Mouse (Mus musculus) ES-E14 (cell line): ENCODE results near the gene Slitrk6.

Source experiments
- HCFC1 ChIP-seq: IDR thresholded peaks from 2 replicates; pipeline ENCODE4 v1.6.1; 2012; ENCODE audit warnings: low read length, inconsistent platforms, borderline replicate concordance; ENCODE audit not compliant: insufficient read depth
- MAFK ChIP-seq: IDR thresholded peaks from 2 replicates; pipeline ENCODE4 v1.6.1; 2014; ENCODE audit warnings: mild to moderate bottlenecking, low read depth, low read length, inconsistent platforms; ENCODE audit not compliant: insufficient read depth
- ZC3H11A ChIP-seq: IDR thresholded peaks from 2 replicates; pipeline ENCODE4 v1.6.1; 2012; ENCODE audit warnings: low read depth, mild to moderate bottlenecking, inconsistent platforms, low read length, borderline replicate concordance
- ZNF384 ChIP-seq: IDR thresholded peaks from 2 replicates; pipeline ENCODE4 v1.6.1; 2012; ENCODE audit warnings: low read depth, low read length, inconsistent platforms

- TF ChIP-seq ZC3H11A = no peak
- no peak for TF ChIP-seq ZNF384
- TF ChIP-seq HCFC1 = no peak
- no peak for TF ChIP-seq MAFK
Observed at GRCm38 (mm10) chr14:110762588-110763220, 7.8 kb upstream of the Slitrk6 start.
